11 mouse cellular contexts compared by ENCODE assay signal in genomic region chr13:84612497-84612896, GRCm38 (mm10).
DNase-seq lines count a peak whose midpoint lies in the region; ATAC-seq and TF ChIP-seq lines count a peak whose summit lies in the region.
"Had no signal": no experiment of that assay in that cellular context is flagged by ENCODE, and none has a peak within 500 bp of the region (broad histone marks: within the 10 kb centered on the region; RNA-seq: fewer than 3 reads in every experiment).

No protein-coding gene starts in this region.

- H3K27ac ChIP-seq in midbrain, embryonic 14.5 days (replicated peaks; ENCODE audit: low read depth, low read length): no peak overlapping the region
- H3K27ac ChIP-seq in midbrain, embryonic 13.5 days: no peak overlapping the region
- no peak overlapping the region for H3K27ac ChIP-seq in heart, adult 2 months
- H3K27ac ChIP-seq: heart, embryonic 13.5 days; limb, embryonic 12.5 days had no signal

- no peak for TF ChIP-seq POLR2A in heart, adult 2 months (IDR thresholded peaks at IDR 0.05; ENCODE audit: insufficient read depth, low read depth, low read length)

- H3K9me3 ChIP-seq in midbrain, embryonic 14.5 days (ENCODE audit: control insufficient read depth, low read length): no peaks in the 10 kb centered on the region
- no peaks in the 10 kb centered on the region for H3K9me3 ChIP-seq in midbrain, embryonic 13.5 days
- H3K9me3 ChIP-seq: heart, embryonic 13.5 days; limb, embryonic 12.5 days had no signal

- TF ChIP-seq CTCF in heart, adult 2 months (IDR thresholded peaks at IDR 0.05): no peak

- 15% methylated on average over 4 of the region's 4 CpGs for WGBS in midbrain, embryonic 14.5 days
- WGBS in midbrain, embryonic 13.5 days: 11% methylated on average over 4 of the region's 4 CpGs
- WGBS in heart, adult 2 months: 4% methylated on average over 4 of the region's 4 CpGs

- H3K79me2 ChIP-seq in heart, adult 2 months (replicated peaks; ENCODE audit: control insufficient read depth, insufficient read depth, low read length): no peaks in the 10 kb centered on the region

- no peak overlapping the region for H3K4me3 ChIP-seq in midbrain, embryonic 14.5 days (replicated peaks; ENCODE audit: low read depth, low read length)
- no peak overlapping the region for H3K4me3 ChIP-seq in midbrain, embryonic 13.5 days (replicated peaks)
- H3K4me3 ChIP-seq in heart, adult 2 months: no peak overlapping the region
- H3K4me3 ChIP-seq: heart, embryonic 13.5 days; limb, embryonic 12.5 days had no signal

- H3K27me3 ChIP-seq in midbrain, embryonic 14.5 days (ENCODE audit: control insufficient read depth, insufficient read depth, low read length): no peaks in the 10 kb centered on the region
- no peaks in the 10 kb centered on the region for H3K27me3 ChIP-seq in midbrain, embryonic 13.5 days
- no peaks in the 10 kb centered on the region for H3K27me3 ChIP-seq in heart, adult 2 months (ENCODE audit: control insufficient read depth, insufficient read depth, low read length)
- H3K27me3 ChIP-seq: limb, embryonic 12.5 days had no signal

- DNase-seq in cerebellum, postnatal 10 days: peak; percentile 9 to 19
- DNase-seq in cerebellum, adult 11-12 months: no peak
- DNase-seq in midbrain, embryonic 14.5 days: peak; percentile 12
- peak; percentile 27 for DNase-seq in lung, postnatal 10 days
- peak; percentile 13 for DNase-seq in yolk sac, embryonic 10.5 days (ENCODE audit: low spot score)
- DNase-seq in urinary bladder, postnatal 25 days (ENCODE audit: low spot score): no peak
- no peak for DNase-seq in heart, adult 2 months
- DNase-seq: kidney, postnatal 10 days had no signal

- TF ChIP-seq EP300 in heart, adult 2 months (IDR thresholded peaks at IDR 0.05; ENCODE audit: insufficient read depth, low read depth, low read length): no peak

- intact Hi-C loops in heart, adult 2 months (cut with DNase I): no loop called here

- no peak overlapping the region for H3K9ac ChIP-seq in midbrain, embryonic 14.5 days (replicated peaks; ENCODE audit: low read length)
- no peak overlapping the region for H3K9ac ChIP-seq in midbrain, embryonic 13.5 days (replicated peaks)
- no peak overlapping the region for H3K9ac ChIP-seq in heart, adult 2 months (ENCODE audit: low read depth, low read length)
- H3K9ac ChIP-seq: heart, embryonic 13.5 days; limb, embryonic 12.5 days had no signal

- no peak overlapping the region for H3K4me2 ChIP-seq in midbrain, embryonic 14.5 days (ENCODE audit: low read length)
- no peak overlapping the region for H3K4me2 ChIP-seq in midbrain, embryonic 13.5 days (replicated peaks)
- H3K4me2 ChIP-seq: heart, embryonic 13.5 days; limb, embryonic 12.5 days had no signal

- H3K4me1 ChIP-seq in midbrain, embryonic 14.5 days (ENCODE audit: control insufficient read depth, insufficient read depth, low read length): 0 out of 2 replicates have a peak, but pooled peaks cover 4% of the 10 kb centered on the region
- H3K4me1 ChIP-seq in midbrain, embryonic 13.5 days (replicated peaks): peaks cover 7% of the 10 kb centered on the region; the same call in 1 of the 2 replicates
- no peaks in the 10 kb centered on the region for H3K4me1 ChIP-seq in heart, adult 2 months (ENCODE audit: control insufficient read depth, insufficient read depth, low read length)
- H3K4me1 ChIP-seq: limb, embryonic 12.5 days had no signal

- no peak for ATAC-seq in midbrain, embryonic 14.5 days (ENCODE audit: low FRiP score, low TSS enrichment)
- ATAC-seq in midbrain, embryonic 13.5 days: no peak

- no peaks in the 10 kb centered on the region for H3K36me3 ChIP-seq in midbrain, embryonic 14.5 days (ENCODE audit: control insufficient read depth, insufficient read depth, low read length)
- no peaks in the 10 kb centered on the region for H3K36me3 ChIP-seq in midbrain, embryonic 13.5 days
- H3K36me3 ChIP-seq in heart, adult 2 months (ENCODE audit: control insufficient read depth, insufficient read depth, low read length): no peaks in the 10 kb centered on the region
- H3K36me3 ChIP-seq: heart, embryonic 13.5 days; limb, embryonic 12.5 days had no signal

Comparison
In these comparisons a context has a peak if more than half of its experiments do, and no peak if none do; other contexts are left out.
1. DNase-seq: peak in cerebellum, postnatal 10 days (2 of 2), midbrain, embryonic 14.5 days (single experiment), lung, postnatal 10 days (single experiment) and yolk sac, embryonic 10.5 days (single experiment); none in cerebellum, adult 11-12 months (single experiment), urinary bladder, postnatal 25 days (single experiment) and heart, adult 2 months (0 of 2).